Mouse (Mus musculus): ENCODE data around the gene Cwf19l1. TPM values are rescaled to one million over a fixed set of nuclear protein-coding genes. Genes with fewer than 3 reads are reported as not detected.

Gene Cwf19l1
- polyA plus RNA-seq, 1 experiment from 2014 or later = 26.7 TPM

- H3K9ac ChIP-seq = no peak overlapping the region
- no peaks in the 10 kb centered on the region for H3K27me3 ChIP-seq
- H3K27ac ChIP-seq = 0 out of 2 replicates have a peak overlapping the region, but pooled peaks have one; percentile 19
- H3K4me2 ChIP-seq = no peak overlapping the region; the same call in 1 of the 2 replicates
- H3K36me3 ChIP-seq = peaks cover 17% of the 10 kb centered on the region
- H3K4me1 ChIP-seq = peaks cover 28% of the 10 kb centered on the region
- H3K9me3 ChIP-seq = no peaks in the 10 kb centered on the region
- 33% methylated on average over 5 of the region's 5 CpGs for WGBS
- ATAC-seq (ENCODE audit: insufficient number of reproducible peaks, low FRiP score, low TSS enrichment, low read depth) = no peak
- H3K4me3 ChIP-seq = no peak overlapping the region
Observed at GRCm38 (mm10) chr19:44071166-44071565, 64.5 kb downstream of the Cwf19l1 start.

- Histone ChIP-seq H3K4me1 (peaks cover 28% of the 10 kb centered on the region), H3K27ac (peak overlapping the region; percentile 65), H3K9ac (0 out of 2 replicates have a peak overlapping the region, but pooled peaks have one; percentile 36), H3K4me3 (peak overlapping the region; percentile 84), H3K36me3 (peaks cover 10% of the 10 kb centered on the region), H3K9me3 (no peaks in the 10 kb centered on the region), H3K4me2 (peak overlapping the region; percentile 79), H3K27me3 (no peaks in the 10 kb centered on the region)
- no peak for ATAC-seq (ENCODE audit: insufficient number of reproducible peaks, low FRiP score, low TSS enrichment, low read depth)
- 5% methylated on average over 4 of the region's 4 CpGs for WGBS
Observed at GRCm38 (mm10) chr19:44069914-44070232, 65.8 kb downstream of the Cwf19l1 start.

GRCm38 (mm10) chr19:44069121-44069913, 66.4 kb downstream of the Cwf19l1 start, which contains the start of gene Erlin1:
TSS of gene Erlin1 (minus strand) at chr19:44069785.
- peaks cover 28% of the 10 kb centered on the region for H3K4me1 ChIP-seq
- peak within 1 kb of the TSS; percentile 71 for H3K9ac ChIP-seq
- H3K27ac ChIP-seq = peak within 1 kb of the TSS; percentile 75
- WGBS = under 1% methylated on average over 75 of the region's 75 CpGs
- H3K9me3 ChIP-seq = no peaks in the 10 kb centered on the region
- peaks cover 14% of the 10 kb centered on the region for H3K36me3 ChIP-seq
- peak within 1 kb of the TSS; percentile 79 for H3K4me2 ChIP-seq
- peak within 1 kb of the TSS; percentile 84 for H3K4me3 ChIP-seq
- no peaks in the 10 kb centered on the region for H3K27me3 ChIP-seq
- peak; percentile 89 for ATAC-seq (ENCODE audit: insufficient number of reproducible peaks, low FRiP score, low TSS enrichment, low read depth)

- Histone ChIP-seq H3K4me2 (peak overlapping the region; percentile 79), H3K4me1 (peaks cover 28% of the 10 kb centered on the region), H3K9me3 (no peaks in the 10 kb centered on the region), H3K36me3 (peaks cover 21% of the 10 kb centered on the region), H3K9ac (peak overlapping the region; percentile 71; the same call in 1 of the 2 replicates), H3K27ac (no peak overlapping the region), H3K4me3 (peak overlapping the region; percentile 84), H3K27me3 (no peaks in the 10 kb centered on the region)
- ATAC-seq (ENCODE audit: insufficient number of reproducible peaks, low FRiP score, low TSS enrichment, low read depth) = no peak
- WGBS = 70% methylated on average over 4 of the region's 4 CpGs
Observed at GRCm38 (mm10) chr19:44068232-44068631, 67.4 kb downstream of the Cwf19l1 start.

- ATAC-seq (ENCODE audit: insufficient number of reproducible peaks, low FRiP score, low TSS enrichment, low read depth) = no peak
- H3K4me2 ChIP-seq = peak overlapping the region; percentile 3; the same call in 1 of the 2 replicates
- H3K4me1 ChIP-seq = peaks cover 28% of the 10 kb centered on the region
- no peak overlapping the region for H3K9ac ChIP-seq
- no peak overlapping the region for H3K27ac ChIP-seq
- peaks cover 23% of the 10 kb centered on the region for H3K36me3 ChIP-seq
- H3K27me3 ChIP-seq = no peaks in the 10 kb centered on the region
- 0 out of 2 replicates have a peak overlapping the region, but pooled peaks have one; percentile 84 for H3K4me3 ChIP-seq
- WGBS = 66% methylated on average over 9 of the region's 9 CpGs
- no peaks in the 10 kb centered on the region for H3K9me3 ChIP-seq
Observed at GRCm38 (mm10) chr19:44067323-44068049, 68.2 kb downstream of the Cwf19l1 start.

- H3K4me2 ChIP-seq = no peak overlapping the region
- peaks cover 39% of the 10 kb centered on the region for H3K36me3 ChIP-seq
- no peak overlapping the region for H3K4me3 ChIP-seq
- H3K27me3 ChIP-seq = no peaks in the 10 kb centered on the region
- no peak for ATAC-seq (ENCODE audit: insufficient number of reproducible peaks, low FRiP score, low TSS enrichment, low read depth)
- H3K9me3 ChIP-seq = no peaks in the 10 kb centered on the region
- no peak overlapping the region for H3K27ac ChIP-seq
- 94% methylated on average over 2 of the region's 2 CpGs for WGBS
- no peak overlapping the region for H3K9ac ChIP-seq
- H3K4me1 ChIP-seq = peaks cover 16% of the 10 kb centered on the region; the same call in 1 of the 2 replicates
Observed at GRCm38 (mm10) chr19:44064734-44065133, 70.9 kb downstream of the Cwf19l1 start.

GRCm38 (mm10) chr19:44063773-44064172, 71.9 kb downstream of the Cwf19l1 start:
- Histone ChIP-seq H3K27ac (no peak overlapping the region), H3K4me2 (no peak overlapping the region), H3K4me3 (no peak overlapping the region), H3K9me3 (no peaks in the 10 kb centered on the region), H3K27me3 (no peaks in the 10 kb centered on the region), H3K4me1 (peaks cover 14% of the 10 kb centered on the region; the same call in 1 of the 2 replicates), H3K36me3 (peaks cover 47% of the 10 kb centered on the region), H3K9ac (no peak overlapping the region)
- ATAC-seq (ENCODE audit: insufficient number of reproducible peaks, low FRiP score, low TSS enrichment, low read depth) = no peak
- WGBS = 90% methylated on average over 7 of the region's 7 CpGs

GRCm38 (mm10) chr19:44060226-44060625, 75.5 kb downstream of the Cwf19l1 start:
- no peaks in the 10 kb centered on the region for H3K9me3 ChIP-seq
- no peak overlapping the region for H3K9ac ChIP-seq
- no peak for ATAC-seq (ENCODE audit: insufficient number of reproducible peaks, low FRiP score, low TSS enrichment, low read depth)
- no peak overlapping the region for H3K4me3 ChIP-seq
- WGBS = 84% methylated on average over 3 of the region's 3 CpGs
- no peak overlapping the region for H3K4me2 ChIP-seq
- no peaks in the 10 kb centered on the region for H3K27me3 ChIP-seq
- no peaks in the 10 kb centered on the region for H3K4me1 ChIP-seq
- peaks cover 63% of the 10 kb centered on the region for H3K36me3 ChIP-seq
- H3K27ac ChIP-seq = no peak overlapping the region

Other genes with a start within 250 kb of the Cwf19l1 start
- gene Dnmbp, start 195.7 kb downstream of the Cwf19l1 start, polyA plus RNA-seq (2015; fragmentation: Nextera tagmentation; extraction: Ambion mirVana) = 22.9 and 23.8 TPM in 2 replicates
- gene Cpn1, start 149.3 kb downstream of the Cwf19l1 start, polyA plus RNA-seq (2015; fragmentation: Nextera tagmentation; extraction: Ambion mirVana) = 0.18 TPM in 1 of 2 replicates, not detected in the other
- 0.09 and 0.10 TPM in 2 replicates for gene Cyp2c23, start 106.7 kb downstream of the Cwf19l1 start, polyA plus RNA-seq (2015; fragmentation: Nextera tagmentation; extraction: Ambion mirVana)
- 42.5 and 46.1 TPM in 2 replicates for gene Erlin1, start 66.1 kb downstream of the Cwf19l1 start, polyA plus RNA-seq (2015; fragmentation: Nextera tagmentation; extraction: Ambion mirVana)
- gene Chuk, start 28.4 kb downstream of the Cwf19l1 start, polyA plus RNA-seq (2015; fragmentation: Nextera tagmentation; extraction: Ambion mirVana) = 31.8 and 35.1 TPM in 2 replicates
- gene Bloc1s2, start 10.6 kb upstream of the Cwf19l1 start, polyA plus RNA-seq (2015; fragmentation: Nextera tagmentation; extraction: Ambion mirVana) = 80.0 and 82.2 TPM in 2 replicates
- not detected in 2 replicates for gene Pkd2l1, start 56.6 kb upstream of the Cwf19l1 start, polyA plus RNA-seq (2015; fragmentation: Nextera tagmentation; extraction: Ambion mirVana)
- 0.15 and 0.29 TPM in 2 replicates for gene Scd3, start 67.4 kb upstream of the Cwf19l1 start, polyA plus RNA-seq (2015; fragmentation: Nextera tagmentation; extraction: Ambion mirVana)
- gene Scd2, start 157.8 kb upstream of the Cwf19l1 start, polyA plus RNA-seq (2015; fragmentation: Nextera tagmentation; extraction: Ambion mirVana) = 200 and 221 TPM in 2 replicates
- gene Scd4, start 197.2 kb upstream of the Cwf19l1 start, polyA plus RNA-seq (2015; fragmentation: Nextera tagmentation; extraction: Ambion mirVana) = 0.20 and 0.41 TPM in 2 replicates